Mouse (Mus musculus) E14TG2a.4 (cell line): ENCODE measurements around the gene Inpp5a.

ENCODE experiments used
- CTCF ChIP-seq: conservative IDR thresholded peaks from 2 replicates; pipeline ENCODE4 v1.5.1; 2014; ENCODE audit warnings: low read length
- NANOG ChIP-seq: IDR thresholded peaks from 2 replicates; pipeline ENCODE4 v1.6.1; 2014; ENCODE audit warnings: borderline replicate concordance, low read length, mixed read lengths
- POU5F1 ChIP-seq: IDR thresholded peaks from 2 replicates; pipeline ENCODE4 v1.6.1; 2014; ENCODE audit warnings: low read length, borderline replicate concordance

DNA sequence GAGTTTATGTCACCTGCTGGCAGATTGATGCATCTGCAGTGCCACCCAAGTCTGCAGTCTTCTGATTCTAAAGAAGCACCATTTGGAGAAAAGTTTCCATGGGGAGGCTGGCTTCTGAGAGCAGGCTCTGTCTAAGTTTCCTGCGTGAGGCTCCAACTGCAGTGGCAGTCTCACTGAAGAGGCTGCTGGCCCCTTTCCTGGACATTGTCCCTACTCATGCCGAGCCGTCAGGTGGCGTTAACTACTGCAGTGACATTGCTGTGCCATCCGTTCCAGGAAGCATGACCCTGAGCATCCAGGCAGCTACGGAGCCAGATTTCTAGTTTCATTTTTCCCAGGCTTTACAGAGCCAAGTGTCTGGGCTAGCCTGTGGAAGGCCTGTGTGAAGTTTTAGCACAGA is 152.5 kb downstream of the Inpp5a start:
- TF ChIP-seq CTCF: no peak
- TF ChIP-seq NANOG: no peak
- no peak for TF ChIP-seq POU5F1
